Mouse (Mus musculus) cortical plate, adult 2 months (tissue): ENCODE data around the gene Tmem115.

Experiments used
- CTCF ChIP-seq: fragments of 200-500 bp; IDR thresholded peaks from 2 replicates; pipeline ENCODE4 v1.5.1; 2011; ENCODE audit warnings: mild to moderate bottlenecking, control low read depth, low read length; ENCODE audit not compliant: insufficient read depth; ENCODE audit errors: extremely low read depth
- POLR2A ChIP-seq: fragments of 200-500 bp; IDR thresholded peaks from 2 replicates; pipeline ENCODE4 v1.6.1; 2011; ENCODE audit warnings: mild to moderate bottlenecking, low read length, control low read depth; ENCODE audit not compliant: insufficient read depth; ENCODE audit errors: extremely low read depth

GRCm38 (mm10) chr9:107533791-107534407 lies at the start of gene Tmem115:
- TF ChIP-seq POLR2A, result peak; percentile 81
- no peak for TF ChIP-seq CTCF
